Mouse (Mus musculus): ENCODE measurements around the gene Spint2.

GRCm38 (mm10) chr7:29317558-29317957 is 35.8 kb upstream of the Spint2 start:
- TF ChIP-seq POLR2A (IDR thresholded peaks at IDR 0.05; ENCODE audit: low read depth, low read length): no peak
- TF ChIP-seq CTCF (IDR thresholded peaks at IDR 0.05; ENCODE audit: extremely low read depth, insufficient read depth, insufficient read length, insufficient replicate concordance): no peak
